Mouse (Mus musculus): Measurements from ENCODE around the gene Tollip.
"Not testable (repeated sequence)": the region's sequence is repeated elsewhere in the genome, so short reads cannot be mapped to it uniquely, and the experiment has no call there.

Tollip gene

DNA sequence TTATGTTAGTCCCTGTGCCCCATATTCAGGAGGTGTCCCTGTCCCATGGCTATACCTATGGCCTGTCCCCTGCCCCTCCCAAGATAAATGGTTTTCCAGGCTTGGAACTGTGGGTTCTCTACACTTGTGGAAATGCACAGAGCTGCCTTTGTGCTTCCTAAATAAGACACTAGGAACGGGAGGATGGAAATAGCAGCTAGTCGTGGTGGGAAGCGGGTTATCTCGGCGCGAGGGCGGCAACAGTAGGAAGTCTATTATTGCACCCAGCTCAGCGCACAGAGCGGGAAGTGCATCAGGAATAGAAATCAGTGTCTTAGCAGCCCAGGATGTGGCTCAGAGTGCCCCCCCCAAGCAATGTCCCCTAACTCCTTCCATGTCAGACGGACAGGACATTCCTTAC lies 10.3 kb upstream of the Tollip start:
- DNase-seq (ENCODE audit: low spot score) = no peak

DNA sequence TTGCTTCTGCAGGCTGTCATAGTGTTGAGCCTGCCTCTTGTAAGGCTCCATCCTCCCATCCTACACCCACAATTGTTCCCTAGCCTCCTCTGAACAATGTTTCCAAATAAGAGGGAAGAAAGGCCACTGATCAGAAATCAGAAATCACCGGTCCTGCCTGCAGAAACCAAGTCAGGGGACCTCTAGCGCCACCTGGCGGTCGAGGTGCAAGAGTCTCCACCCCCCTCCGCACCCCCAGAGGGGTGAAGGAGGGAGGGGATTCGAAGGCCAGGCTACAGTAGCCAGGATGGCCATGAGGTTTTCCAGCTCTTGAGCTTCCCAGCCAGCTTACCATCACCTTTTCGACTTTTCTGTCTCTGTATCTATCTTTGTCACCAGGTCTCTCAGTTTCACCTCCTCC lies 6.6 kb upstream of the Tollip start:
- DNase-seq (ENCODE audit: low spot score) = peak; percentile 86

DNA sequence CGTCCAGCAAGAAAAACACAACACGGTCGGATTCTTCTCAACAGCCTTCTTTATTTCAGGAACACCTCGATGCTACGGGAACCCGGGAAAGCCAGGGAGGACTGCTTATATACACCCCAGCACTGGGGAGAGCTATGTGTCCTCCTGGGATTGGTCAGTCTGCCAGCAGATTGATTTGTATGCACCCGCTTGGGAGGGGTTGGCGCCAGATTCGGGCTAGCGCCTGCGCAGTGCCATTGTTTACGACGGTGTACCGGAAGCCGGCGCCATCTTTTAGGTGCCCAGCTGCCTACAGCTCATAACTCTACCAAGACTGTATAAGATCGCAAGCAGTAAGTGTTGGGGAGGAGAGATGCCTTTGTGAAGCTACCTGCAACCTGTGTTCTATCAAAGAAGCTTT lies 5.8 kb upstream of the Tollip start:
- DNase-seq (ENCODE audit: low spot score) = not testable (repeated sequence)

DNA sequence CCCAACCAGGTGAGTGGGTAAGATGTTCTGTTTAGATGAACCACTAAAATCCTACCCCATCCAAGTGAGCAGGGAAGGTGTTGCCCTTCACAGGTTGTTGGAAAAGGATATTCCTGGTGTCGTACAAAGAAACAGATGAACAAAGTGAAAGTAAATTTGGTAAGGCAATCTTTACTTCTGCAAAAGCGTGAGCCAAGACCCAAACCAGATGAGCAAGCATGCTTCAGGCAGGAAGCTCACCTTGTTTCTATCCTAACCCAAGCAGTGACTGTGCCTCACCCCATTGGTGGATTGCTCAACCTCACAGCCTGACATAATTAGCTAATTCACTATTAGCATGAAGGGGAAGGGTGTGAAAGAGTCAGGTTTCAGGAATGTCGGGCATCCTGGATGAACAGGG lies 7.0 kb downstream of the Tollip start:
- no peak for DNase-seq (ENCODE audit: low spot score)

GRCm38 (mm10) chr7:141908591-141908990 lies 9.7 kb downstream of the Tollip start:
- DNase-seq (ENCODE audit: low spot score) = no peak

DNA sequence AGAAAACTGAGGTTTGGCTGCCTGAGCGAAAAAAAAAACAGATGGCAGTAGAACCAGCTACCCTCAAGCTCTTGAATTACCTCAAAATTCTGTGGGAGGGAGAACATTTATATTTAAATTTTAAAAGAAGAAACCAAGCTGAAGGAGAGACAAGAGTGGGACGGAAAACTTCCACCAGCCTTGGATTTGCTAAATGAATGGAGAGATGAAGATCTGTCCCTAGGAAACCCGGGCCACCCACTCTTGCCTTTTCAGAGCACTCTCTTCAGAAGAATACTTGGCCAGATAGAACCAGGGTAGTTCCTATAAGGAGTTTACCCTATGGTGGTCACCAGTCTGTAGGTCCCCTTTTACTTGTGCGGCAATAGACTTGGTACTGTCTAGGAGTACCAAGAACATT lies 15.5 kb downstream of the Tollip start:
- no peak for DNase-seq (ENCODE audit: low spot score)

DNA sequence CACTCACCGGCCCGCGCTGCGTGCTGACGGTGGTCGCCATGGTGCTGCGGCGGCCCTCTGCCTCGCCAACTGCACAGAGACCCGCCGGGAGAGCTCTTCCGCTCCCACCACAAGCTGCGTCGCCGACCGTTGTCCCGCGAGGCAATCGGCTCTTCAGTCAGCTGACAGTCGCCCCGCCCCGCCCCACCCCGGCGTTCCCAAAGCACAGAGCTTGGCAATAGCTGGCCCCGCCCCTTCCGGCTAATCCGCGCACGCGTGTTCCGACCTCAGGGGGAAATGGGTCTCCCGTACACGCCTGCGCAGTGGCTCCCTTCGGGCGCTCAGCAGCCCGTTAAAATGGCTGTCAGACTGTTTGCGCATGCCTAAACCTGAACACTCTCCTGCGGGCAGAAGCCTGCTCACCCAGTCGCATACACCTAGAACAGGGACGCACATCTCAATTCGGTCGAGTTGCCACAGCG lies 16.0 kb downstream of the Tollip start:
- peak; percentile 100 for DNase-seq (ENCODE audit: low spot score)

DNA sequence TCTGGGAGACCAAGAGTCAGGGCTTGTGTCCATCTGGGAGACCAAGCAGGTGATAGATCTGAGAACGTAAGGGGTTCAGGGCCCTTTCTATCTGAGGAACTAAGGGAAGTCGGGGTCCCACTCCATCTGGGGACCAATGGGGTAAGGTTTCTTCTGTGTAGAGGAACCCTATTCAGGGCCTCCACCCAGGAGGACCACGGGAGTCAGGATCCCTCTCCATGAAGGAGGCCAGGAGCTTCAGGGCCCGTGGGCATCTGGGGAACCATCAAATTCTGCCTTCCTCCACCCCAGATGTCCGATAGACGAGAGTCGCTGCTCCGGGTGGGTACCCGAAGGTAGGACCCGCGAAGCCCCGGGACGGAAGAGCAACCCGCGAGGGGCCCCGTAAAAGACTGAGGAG lies 16.5 kb downstream of the Tollip start:
- DNase-seq (ENCODE audit: low spot score) = peak; percentile 14

DNA sequence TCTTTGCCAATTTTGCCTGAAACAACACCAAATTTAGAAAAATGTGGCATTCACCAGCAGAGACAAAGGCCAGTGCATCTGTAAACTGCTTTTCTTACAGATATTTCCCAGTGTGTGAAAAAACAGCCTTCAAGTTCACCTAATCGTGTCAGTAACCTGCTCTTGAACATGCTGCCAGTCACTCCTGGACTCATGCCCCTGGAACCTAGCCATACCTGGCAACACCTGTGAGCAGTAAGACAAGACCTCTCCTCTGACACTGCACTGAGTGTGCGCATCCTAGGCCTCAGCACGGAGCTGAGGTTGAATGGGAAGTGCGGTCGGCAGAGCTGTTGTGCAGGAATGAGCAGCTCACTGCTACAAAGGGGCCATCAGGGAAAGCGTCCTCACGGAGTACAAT lies 26.2 kb downstream of the Tollip start:
- DNase-seq (ENCODE audit: low spot score) = no peak

GRCm38 (mm10) chr7:141878813-141879212 lies 39.5 kb downstream of the Tollip start:
- no peak for DNase-seq (ENCODE audit: low spot score)

- no peak for DNase-seq (ENCODE audit: low spot score)
Observed at GRCm38 (mm10) chr7:141874891-141875290, 43.4 kb downstream of the Tollip start.

DNA sequence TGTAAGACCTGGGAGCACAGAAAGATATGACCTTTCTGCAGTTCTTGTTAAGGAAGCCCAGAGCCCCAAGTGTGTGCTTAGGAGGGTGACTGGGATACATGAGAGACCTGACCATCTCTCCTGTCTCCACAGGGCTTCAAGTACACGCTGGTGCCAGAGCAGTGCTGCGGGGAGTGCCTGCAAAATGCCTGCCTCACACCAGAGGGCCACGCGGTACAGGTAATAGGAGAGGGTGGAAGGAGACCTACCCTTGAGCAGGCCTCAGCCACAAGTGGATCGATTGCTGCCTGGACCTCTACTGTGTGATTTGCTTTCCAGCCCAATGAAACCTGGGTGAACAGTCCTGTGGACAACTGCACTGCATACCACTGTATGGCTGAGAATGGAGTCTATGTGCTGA lies 47.8 kb downstream of the Tollip start:
- DNase-seq (ENCODE audit: low spot score) = no peak

GRCm38 (mm10) chr7:141869644-141870043 lies 48.7 kb downstream of the Tollip start:
- DNase-seq (ENCODE audit: low spot score) = no peak

DNA sequence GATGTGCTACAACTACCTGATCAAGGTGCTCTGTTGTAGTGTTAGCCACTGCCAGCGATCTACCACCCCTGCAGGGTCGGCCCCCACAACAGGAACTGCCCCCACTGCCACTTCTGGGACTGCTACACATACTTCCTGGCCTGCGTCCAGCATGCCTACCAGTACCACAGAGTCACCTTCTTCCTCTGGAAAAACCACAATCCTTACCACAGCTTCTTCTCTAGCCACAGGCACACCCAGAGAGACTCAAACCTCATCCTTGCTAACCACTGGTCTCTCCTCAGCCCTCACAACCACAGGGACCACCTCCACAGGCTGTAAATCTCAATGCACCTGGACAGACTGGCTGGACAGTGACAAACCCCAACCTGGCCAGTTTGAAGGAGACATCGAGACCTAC lies 57.3 kb downstream of the Tollip start:
- DNase-seq (ENCODE audit: low spot score) = no peak

- no peak for DNase-seq (ENCODE audit: low spot score)
Observed at GRCm38 (mm10) chr7:141840354-141840753, 78.0 kb downstream of the Tollip start.

- no peak for DNase-seq (ENCODE audit: low spot score)
Observed at GRCm38 (mm10) chr7:141838779-141839178, 79.5 kb downstream of the Tollip start, which contains the start of gene Muc5b. TSS of gene Muc5b (plus strand) at chr7:141839070.

DNA sequence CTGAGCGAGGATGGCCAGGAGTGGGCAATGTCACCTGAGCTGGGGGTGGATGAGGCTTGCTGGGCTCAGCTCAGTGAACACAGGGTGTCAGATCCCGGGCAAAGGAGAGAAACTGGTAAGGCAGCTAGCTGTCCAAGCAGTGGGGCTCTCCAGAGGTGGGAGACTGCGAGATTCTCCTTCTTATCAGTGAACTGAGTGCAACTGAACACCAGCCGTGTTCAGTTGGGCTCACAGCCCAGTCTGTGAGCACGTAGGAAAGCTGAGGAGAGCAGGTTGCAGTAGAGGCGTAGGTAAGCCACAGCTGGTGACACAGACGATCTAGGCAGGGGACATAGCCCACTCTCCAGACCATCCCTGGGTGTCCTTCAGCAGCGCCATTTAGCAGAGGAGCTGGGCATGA lies 81.9 kb downstream of the Tollip start:
- DNase-seq (ENCODE audit: low spot score) = no peak

GRCm38 (mm10) chr7:141835941-141836340 lies 82.4 kb downstream of the Tollip start:
- no peak for DNase-seq (ENCODE audit: low spot score)
